Mouse (Mus musculus) heart, embryonic 12.5 days (tissue): ENCODE measurements at regions not wholly inside any gene's neighbourhood (a gene's known extent, or its start where the extent isn't known, plus 50 kb on each side); places are given as distances from the start of the nearest gene placed in this dataset.

Experiments
- ATAC-seq: fragments of 200-750 bp; cut with Nextera tagmentation; 2 replicates; pipeline ENCODE4 v1.8.0; 2017; ENCODE audit warnings: moderate TSS enrichment, moderate library complexity; ENCODE audit not compliant: insufficient number of reproducible peaks, low FRiP score
- H3K27ac ChIP-seq: fragments of 300-500 bp; sonication (generic); 2 replicates; pipeline ENCODE4 v1.5.1; 2016; ENCODE audit warnings: mild to moderate bottlenecking, moderate library complexity; ENCODE audit not compliant: poor library complexity, severe bottlenecking
- H3K27me3 ChIP-seq: fragments of 300-500 bp; sonication (generic); replicated peaks from 2 replicates; pipeline ENCODE4 v1.6.1; 2016; ENCODE audit warnings: mild to moderate bottlenecking, moderate library complexity
- H3K36me3 ChIP-seq: fragments of 300-500 bp; sonication (generic); 2 replicates; pipeline ENCODE4 v1.6.1; 2016; ENCODE audit warnings: mild to moderate bottlenecking, moderate library complexity
- H3K4me1 ChIP-seq: fragments of 300-500 bp; sonication (generic); replicated peaks from 2 replicates; pipeline ENCODE4 v1.6.1; 2016; ENCODE audit warnings: mild to moderate bottlenecking
- H3K4me2 ChIP-seq: fragments of 300-500 bp; sonication (generic); 2 replicates; pipeline ENCODE4 v1.6.1; 2016; ENCODE audit warnings: mild to moderate bottlenecking, moderate library complexity
- H3K4me3 ChIP-seq: fragments of 300-500 bp; sonication (generic); 2 replicates; pipeline ENCODE4 v1.5.1; 2016; ENCODE audit warnings: mild to moderate bottlenecking
- H3K9ac ChIP-seq: fragments of 300-500 bp; sonication (generic); 2 replicates; pipeline ENCODE4 v1.6.1; 2016; ENCODE audit warnings: mild to moderate bottlenecking, moderate library complexity
- H3K9me3 ChIP-seq: fragments of 300-500 bp; sonication (generic); replicated peaks from 2 replicates; pipeline ENCODE4 v1.6.1; 2016; ENCODE audit warnings: mild to moderate bottlenecking, moderate library complexity
- WGBS: fragments of 180-500 bp; shearing (Covaris S2); methylation state at CpG from one replicate; pipeline ENCODE4 v1.1.7; 2016; 5-methylcytosine and 5-hydroxymethylcytosine counted together

GRCm38 (mm10) chr7:36892776-36893500, 195.0 kb downstream of the Tshz3 start:
- no peak for ATAC-seq
- Histone ChIP-seq H3K27me3 (no peaks in the 10 kb centered on the region), H3K9me3 (peaks cover 9% of the 10 kb centered on the region), H3K4me3 (no peak overlapping the region), H3K4me2 (no peak overlapping the region), H3K27ac (no peak overlapping the region), H3K4me1 (0 out of 2 replicates have a peak, but pooled peaks cover 8% of the 10 kb centered on the region), H3K36me3 (no peaks in the 10 kb centered on the region), H3K9ac (no peak overlapping the region)
- WGBS = 67% methylated on average over 18 of the region's 18 CpGs

- 0 out of 2 replicates have a peak, but pooled peaks cover 10% of the 10 kb centered on the region for H3K4me1 ChIP-seq
- no peak overlapping the region for H3K4me2 ChIP-seq
- no peak overlapping the region for H3K9ac ChIP-seq
- ATAC-seq = no peak
- 66% methylated on average over 12 of the region's 12 CpGs for WGBS
- H3K27ac ChIP-seq = no peak overlapping the region
- no peaks in the 10 kb centered on the region for H3K36me3 ChIP-seq
- no peaks in the 10 kb centered on the region for H3K9me3 ChIP-seq
- H3K27me3 ChIP-seq = no peaks in the 10 kb centered on the region
- no peak overlapping the region for H3K4me3 ChIP-seq
Measured at GRCm38 (mm10) chr7:36896339-36896738, 198.4 kb downstream of the Tshz3 start.

GRCm38 (mm10) chr7:36901537-36901936, 203.6 kb downstream of the Tshz3 start:
- Histone ChIP-seq H3K4me2 (no peak overlapping the region), H3K9ac (no peak overlapping the region), H3K4me1 (0 out of 2 replicates have a peak, but pooled peaks cover 10% of the 10 kb centered on the region), H3K27me3 (no peaks in the 10 kb centered on the region), H3K4me3 (no peak overlapping the region), H3K9me3 (no peaks in the 10 kb centered on the region), H3K27ac (no peak overlapping the region), H3K36me3 (no peaks in the 10 kb centered on the region)
- ATAC-seq = no peak
- 72% methylated on average over 5 of the region's 5 CpGs for WGBS

- WGBS = 75% methylated on average over 3 of the region's 3 CpGs
- no peaks in the 10 kb centered on the region for H3K27me3 ChIP-seq
- no peaks in the 10 kb centered on the region for H3K36me3 ChIP-seq
- no peak for ATAC-seq
- H3K4me3 ChIP-seq = no peak overlapping the region
- no peak overlapping the region for H3K9ac ChIP-seq
- no peak overlapping the region for H3K27ac ChIP-seq
- no peaks in the 10 kb centered on the region for H3K9me3 ChIP-seq
- no peaks in the 10 kb centered on the region for H3K4me1 ChIP-seq
- no peak overlapping the region for H3K4me2 ChIP-seq
Measured at GRCm38 (mm10) chr7:36913304-36913703, 215.4 kb downstream of the Tshz3 start.

GRCm38 (mm10) chr7:36914261-36914660, 216.3 kb downstream of the Tshz3 start:
- no peak overlapping the region for H3K4me2 ChIP-seq

GRCm38 (mm10) chr7:36915171-36915570, 217.3 kb downstream of the Tshz3 start:
- H3K9ac ChIP-seq = no peak overlapping the region
- no peak overlapping the region for H3K4me2 ChIP-seq
- H3K4me1 ChIP-seq = no peaks in the 10 kb centered on the region
- H3K4me3 ChIP-seq = no peak overlapping the region
- H3K9me3 ChIP-seq = no peaks in the 10 kb centered on the region
- H3K27me3 ChIP-seq = no peaks in the 10 kb centered on the region
- H3K36me3 ChIP-seq = no peaks in the 10 kb centered on the region
- no peak for ATAC-seq
- WGBS = 73% methylated on average over 5 of the region's 5 CpGs
- no peak overlapping the region for H3K27ac ChIP-seq

More at GRCm38 (mm10) chr7:36914261-36914660, 216.3 kb downstream of the Tshz3 start:
- H3K27ac ChIP-seq = no peak overlapping the region
- H3K4me3 ChIP-seq = no peak overlapping the region
- no peak overlapping the region for H3K9ac ChIP-seq
- no peaks in the 10 kb centered on the region for H3K9me3 ChIP-seq
- H3K36me3 ChIP-seq = no peaks in the 10 kb centered on the region
- H3K27me3 ChIP-seq = no peaks in the 10 kb centered on the region
- ATAC-seq = no peak
- H3K4me1 ChIP-seq = no peaks in the 10 kb centered on the region
- WGBS = 63% methylated on average over 9 of the region's 9 CpGs

GRCm38 (mm10) chr7:36917011-36917410, 219.1 kb downstream of the Tshz3 start:
- ATAC-seq = no peak
- Histone ChIP-seq H3K9me3 (no peaks in the 10 kb centered on the region), H3K4me2 (no peak overlapping the region), H3K4me1 (no peaks in the 10 kb centered on the region; the same call in 1 of the 2 replicates), H3K9ac (no peak overlapping the region), H3K27me3 (no peaks in the 10 kb centered on the region), H3K36me3 (no peaks in the 10 kb centered on the region), H3K4me3 (no peak overlapping the region), H3K27ac (no peak overlapping the region)
- 73% methylated on average over 9 of the region's 9 CpGs for WGBS

- no peaks in the 10 kb centered on the region for H3K9me3 ChIP-seq
- no peaks in the 10 kb centered on the region for H3K27me3 ChIP-seq
- no peaks in the 10 kb centered on the region; the same call in 1 of the 2 replicates for H3K4me1 ChIP-seq
- H3K4me2 ChIP-seq = no peak overlapping the region
- H3K4me3 ChIP-seq = no peak overlapping the region
- no peak for ATAC-seq
- H3K9ac ChIP-seq = no peak overlapping the region
- H3K36me3 ChIP-seq = no peaks in the 10 kb centered on the region
- H3K27ac ChIP-seq = no peak overlapping the region
- 75% methylated on average over 4 of the region's 4 CpGs for WGBS
Measured at GRCm38 (mm10) chr7:36919413-36919812, 221.5 kb downstream of the Tshz3 start.

GRCm38 (mm10) chr7:36921003-36921402, 223.1 kb downstream of the Tshz3 start:
- no peak for ATAC-seq
- H3K27ac ChIP-seq = no peak overlapping the region
- 67% methylated on average over 14 of the region's 14 CpGs for WGBS

GRCm38 (mm10) chr7:36933490-36933889, 235.6 kb downstream of the Tshz3 start:
- 51% methylated on average over 3 of the region's 4 CpGs for WGBS
- no peak for ATAC-seq
- Histone ChIP-seq H3K27me3 (no peaks in the 10 kb centered on the region), H3K9me3 (no peaks in the 10 kb centered on the region), H3K4me2 (no peak overlapping the region), H3K9ac (no peak overlapping the region), H3K4me3 (no peak overlapping the region), H3K27ac (no peak overlapping the region), H3K36me3 (no peaks in the 10 kb centered on the region), H3K4me1 (no peaks in the 10 kb centered on the region)

More at GRCm38 (mm10) chr7:36921003-36921402, 223.1 kb downstream of the Tshz3 start:
- Histone ChIP-seq H3K4me2 (peak overlapping the region; percentile 33), H3K4me1 (no peaks in the 10 kb centered on the region; the same call in 1 of the 2 replicates), H3K27me3 (no peaks in the 10 kb centered on the region), H3K9ac (no peak overlapping the region), H3K4me3 (no peak overlapping the region), H3K9me3 (no peaks in the 10 kb centered on the region), H3K36me3 (no peaks in the 10 kb centered on the region)

- no peaks in the 10 kb centered on the region for H3K9me3 ChIP-seq
- 76% methylated on average over 21 of the region's 21 CpGs for WGBS
- H3K27me3 ChIP-seq = no peaks in the 10 kb centered on the region
- no peak overlapping the region for H3K4me2 ChIP-seq
- no peaks in the 10 kb centered on the region for H3K36me3 ChIP-seq
- no peak overlapping the region for H3K27ac ChIP-seq
- no peaks in the 10 kb centered on the region for H3K4me1 ChIP-seq
- H3K4me3 ChIP-seq = no peak overlapping the region
- ATAC-seq = no peak
- no peak overlapping the region for H3K9ac ChIP-seq
Measured at GRCm38 (mm10) chr7:36934792-36935555, 237.1 kb downstream of the Tshz3 start.
